Mouse (Mus musculus) heart, adult 2 months (tissue): ENCODE measurements at regions not wholly inside any gene's neighbourhood (a gene's known extent, or its start where the extent isn't known, plus 50 kb on each side); places are given as distances from the start of the nearest gene placed in this dataset.
"Not testable (repeated sequence)": the region's sequence is repeated elsewhere in the genome, so short reads cannot be mapped to it uniquely, and the experiment has no call there.

Experiments
- DNase-seq, 2 experiments: peaks; one replicate each; pipeline ENCODE4 v3.0.0; 2021
- H3K27ac ChIP-seq: fragments of 200-600 bp; 2 replicates; pipeline ENCODE4 v1.8.1; 2022
- H3K27me3 ChIP-seq: fragments of 200-500 bp; 2 replicates; pipeline ENCODE4 v1.6.1; 2012; ENCODE audit warnings: mild to moderate bottlenecking, low read length, inconsistent platforms, mixed read lengths; ENCODE audit not compliant: control insufficient read depth, insufficient read depth
- H3K36me3 ChIP-seq: fragments of 200-500 bp; 2 replicates; pipeline ENCODE4 v1.6.1; 2012; ENCODE audit warnings: low read length, inconsistent platforms; ENCODE audit not compliant: control insufficient read depth, insufficient read depth
- H3K4me1 ChIP-seq: fragments of 200-500 bp; 2 replicates; pipeline ENCODE4 v1.6.1; 2011; ENCODE audit warnings: low read length; ENCODE audit not compliant: control insufficient read depth, insufficient read depth
- H3K4me3 ChIP-seq: fragments of 200-600 bp; 2 replicates; pipeline ENCODE4 v1.8.1; 2022
- H3K79me2 ChIP-seq: fragments of 200-500 bp; replicated peaks from 2 replicates; pipeline ENCODE4 v1.6.1; 2012; ENCODE audit warnings: mild to moderate bottlenecking, inconsistent platforms, low read length, moderate library complexity, mixed read lengths; ENCODE audit not compliant: control insufficient read depth, insufficient read depth
- H3K9ac ChIP-seq: fragments of 200-500 bp; 2 replicates; pipeline ENCODE4 v1.6.1; 2012; ENCODE audit warnings: low read depth, mild to moderate bottlenecking, control low read depth, inconsistent platforms, low read length, mixed read lengths
- CTCF ChIP-seq: fragments of 200-600 bp; IDR thresholded peaks from 2 replicates; pipeline ENCODE4 v1.8.1; 2022; ENCODE audit warnings: antibody characterized with exemption, mild to moderate bottlenecking, moderate library complexity
- EP300 ChIP-seq: fragments of 200-500 bp; IDR thresholded peaks from 2 replicates; pipeline ENCODE4 v1.6.1; 2011; ENCODE audit warnings: low read depth, low read length, control low read depth; ENCODE audit not compliant: insufficient read depth
- POLR2A ChIP-seq: fragments of 200-500 bp; IDR thresholded peaks from 2 replicates; pipeline ENCODE4 v1.6.1; 2011; ENCODE audit warnings: mild to moderate bottlenecking, low read depth, low read length, control low read depth; ENCODE audit not compliant: insufficient read depth
- WGBS: fragments of 180-500 bp; shearing (Covaris S2); methylation state at CpG from one replicate; pipeline ENCODE4 v1.1.7; 2018; 5-methylcytosine and 5-hydroxymethylcytosine counted together
- intact Hi-C: fragments of 180-260 bp; cut with DNase I; formaldehyde crosslinking; loops from one replicate; pipeline ENCODE4 v1.15.1; 2025

GRCm38 (mm10) chr14:47944595-47944994 is 176.0 kb upstream of the Peli2 start:
- H3K9ac ChIP-seq = no peak overlapping the region
- no peaks in the 10 kb centered on the region for H3K36me3 ChIP-seq
- no peak overlapping the region for H3K4me3 ChIP-seq
- intact Hi-C loops = no loop called here
- no peak overlapping the region for H3K27ac ChIP-seq
- no peaks in the 10 kb centered on the region for H3K79me2 ChIP-seq
- no peaks in the 10 kb centered on the region for H3K4me1 ChIP-seq
- TF ChIP-seq EP300 = no peak
- TF ChIP-seq CTCF = no peak
- TF ChIP-seq POLR2A = no peak
- no peak for DNase-seq
- no peaks in the 10 kb centered on the region for H3K27me3 ChIP-seq
- 77% methylated on average over 1 of the region's 1 CpGs for WGBS

- H3K27ac ChIP-seq = no peak overlapping the region
- H3K36me3 ChIP-seq = no peaks in the 10 kb centered on the region
- no peak overlapping the region for H3K4me3 ChIP-seq
- H3K9ac ChIP-seq = no peak overlapping the region
- intact Hi-C loops = loop anchor here (10.0 kb wide), 1 partner anchor 196 kb away; no protein-coding TSS in a partner anchor
- no peaks in the 10 kb centered on the region for H3K27me3 ChIP-seq
- no peak for DNase-seq
- no peaks in the 10 kb centered on the region for H3K4me1 ChIP-seq
- TF ChIP-seq POLR2A (no peak), EP300 (no peak), CTCF (no peak)
- 83% methylated on average over 5 of the region's 5 CpGs for WGBS
- H3K79me2 ChIP-seq = no peaks in the 10 kb centered on the region
Observed at GRCm38 (mm10) chr14:47951041-47951440, 169.6 kb upstream of the Peli2 start.

DNA sequence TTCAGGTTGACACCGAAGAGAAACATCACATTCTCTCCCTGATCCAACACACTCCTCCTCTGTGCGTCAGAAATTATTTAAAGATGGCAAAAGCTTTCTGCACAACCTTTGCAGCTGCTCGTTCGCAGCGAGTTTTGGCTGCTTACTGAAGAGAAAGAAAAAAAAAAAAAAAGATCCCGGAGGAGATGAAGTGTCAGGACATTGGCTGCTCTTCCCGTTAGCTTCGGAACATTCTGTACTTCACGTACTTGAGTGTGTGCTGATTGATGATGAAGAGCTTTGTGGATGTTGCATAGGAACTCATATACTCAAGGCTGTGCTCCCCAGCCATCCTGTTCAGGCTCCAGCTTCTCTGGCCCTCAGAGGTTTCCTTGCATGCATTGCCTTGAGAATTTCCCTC is 162.5 kb upstream of the Peli2 start:
- intact Hi-C loops = loop anchor here (10.0 kb wide), 1 partner anchor 203 kb away; no protein-coding TSS in a partner anchor
- H3K79me2 ChIP-seq = no peaks in the 10 kb centered on the region
- H3K36me3 ChIP-seq = no peaks in the 10 kb centered on the region
- no peak for TF ChIP-seq POLR2A
- TF ChIP-seq CTCF = no peak
- no peak for TF ChIP-seq EP300
- no peaks in the 10 kb centered on the region for H3K27me3 ChIP-seq
- peak in 1 of 2 experiments; percentile 20 for DNase-seq
- 59% methylated on average over 9 of the region's 9 CpGs for WGBS
- no peak overlapping the region for H3K9ac ChIP-seq
- 0 out of 2 replicates have a peak overlapping the region, but pooled peaks have one; percentile 6 for H3K27ac ChIP-seq
- no peaks in the 10 kb centered on the region; the same call in 1 of the 2 replicates for H3K4me1 ChIP-seq
- no peak overlapping the region for H3K4me3 ChIP-seq

GRCm38 (mm10) chr14:47959366-47960280 is 161.0 kb upstream of the Peli2 start:
- no peak overlapping the region for H3K4me3 ChIP-seq
- 73% methylated on average over 12 of the region's 12 CpGs for WGBS
- H3K36me3 ChIP-seq = no peaks in the 10 kb centered on the region
- intact Hi-C loops = loop anchor here (10.0 kb wide), 1 partner anchor 205 kb away; no protein-coding TSS in a partner anchor
- no peaks in the 10 kb centered on the region; the same call in 1 of the 2 replicates for H3K4me1 ChIP-seq
- no peak overlapping the region for H3K9ac ChIP-seq
- DNase-seq = no peak
- TF ChIP-seq CTCF = no peak
- TF ChIP-seq POLR2A = no peak
- no peak for TF ChIP-seq EP300
- no peak overlapping the region for H3K27ac ChIP-seq
- no peaks in the 10 kb centered on the region for H3K27me3 ChIP-seq
- no peaks in the 10 kb centered on the region for H3K79me2 ChIP-seq

DNA sequence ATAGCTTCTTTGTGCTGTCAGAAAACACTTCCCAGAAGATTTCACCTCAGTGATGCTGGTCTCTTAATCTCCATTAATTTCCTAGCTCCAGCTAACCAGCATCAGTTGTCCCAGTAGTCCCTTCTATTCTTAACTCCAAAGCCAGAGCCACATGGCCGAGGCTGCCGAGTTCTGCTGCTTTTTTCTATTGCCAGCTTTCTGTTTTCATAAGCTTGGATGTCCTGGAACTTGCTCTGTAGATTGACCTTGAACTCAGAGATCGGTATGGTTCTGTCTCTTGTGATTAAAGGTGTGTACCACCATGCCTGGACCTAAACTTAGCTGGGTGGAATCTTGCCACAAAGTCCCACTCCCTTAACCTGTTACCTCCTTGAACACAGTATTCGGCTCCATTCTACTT is 155.8 kb upstream of the Peli2 start:
- 62% methylated on average over 4 of the region's 4 CpGs for WGBS
- not testable (repeated sequence) for H3K36me3 ChIP-seq

GRCm38 (mm10) chr14:47969871-47970270 is 150.8 kb upstream of the Peli2 start:
- H3K4me3 ChIP-seq = no peak overlapping the region
- no peak overlapping the region for H3K27ac ChIP-seq
- H3K79me2 ChIP-seq = no peaks in the 10 kb centered on the region
- no peak overlapping the region for H3K9ac ChIP-seq
- no peak for DNase-seq
- TF ChIP-seq EP300 (no peak), CTCF (no peak), POLR2A (no peak)
- H3K36me3 ChIP-seq = no peaks in the 10 kb centered on the region
- no peaks in the 10 kb centered on the region for H3K4me1 ChIP-seq
- WGBS = 17% methylated on average over 1 of the region's 1 CpGs
- intact Hi-C loops = no loop called here
- H3K27me3 ChIP-seq = no peaks in the 10 kb centered on the region

More for the DNA sequence above, 155.8 kb upstream of the Peli2 start:
- H3K4me1 ChIP-seq, H3K9ac ChIP-seq, H3K27ac ChIP-seq, H3K79me2 ChIP-seq, intact Hi-C loops, H3K4me3 ChIP-seq, DNase-seq, H3K27me3 ChIP-seq: not testable (repeated sequence)

GRCm38 (mm10) chr14:47973161-47973560 is 147.5 kb upstream of the Peli2 start:
- intact Hi-C loops, H3K27ac ChIP-seq: not testable (repeated sequence)
- WGBS = 96% methylated on average over 20 of the region's 20 CpGs

More at GRCm38 (mm10) chr14:47973161-47973560, 147.5 kb upstream of the Peli2 start:
- not testable (repeated sequence) for H3K79me2 ChIP-seq, H3K4me1 ChIP-seq, H3K4me3 ChIP-seq, DNase-seq, H3K27me3 ChIP-seq, H3K36me3 ChIP-seq, H3K9ac ChIP-seq
